Comparison of ENCODE assay signal across 12 mouse cellular contexts in genomic region chr5:112431120-112431775, GRCm38 (mm10). TPM values are rescaled to one million over a fixed set of nuclear protein-coding genes. Genes with fewer than 3 reads are reported as not detected.
DNase-seq lines count a peak whose midpoint lies in the region; ATAC-seq lines count a peak whose summit lies in the region.
"Had no signal": no experiment of that assay in that cellular context is flagged by ENCODE, and none has a peak within 500 bp of the region (broad histone marks: within the 10 kb centered on the region; RNA-seq: fewer than 3 reads in every experiment).

No protein-coding gene starts in this region.

- ATAC-seq in kidney, embryonic 15.5 days (replicated peaks; ENCODE audit: low FRiP score) = no peak

- peak overlapping the region; percentile 12; the same call in 1 of the 2 replicates for H3K4me3 ChIP-seq in kidney, embryonic 15.5 days (replicated peaks)
- peak overlapping the region; percentile 24; the same call in 1 of the 2 replicates for H3K4me3 ChIP-seq in limb, embryonic 10.5 days
- H3K4me3 ChIP-seq: liver, embryonic 13.5 days had no signal

- H3K27me3 ChIP-seq in kidney, embryonic 15.5 days = peaks cover 34% of the 10 kb centered on the region
- peaks cover 42% of the 10 kb centered on the region for H3K27me3 ChIP-seq in limb, embryonic 10.5 days (ENCODE audit: low read depth, poor library complexity, severe bottlenecking)

- peaks cover 13% of the 10 kb centered on the region; the same call in 1 of the 2 replicates for H3K4me1 ChIP-seq in kidney, embryonic 15.5 days
- H3K4me1 ChIP-seq in limb, embryonic 10.5 days = peaks cover 24% of the 10 kb centered on the region
- H3K4me1 ChIP-seq: liver, embryonic 13.5 days had no signal

- H3K9ac ChIP-seq in kidney, embryonic 15.5 days = no peak overlapping the region
- H3K9ac ChIP-seq: liver, embryonic 13.5 days had no signal

- no peak for DNase-seq in kidney, adult 11 months
- DNase-seq in urinary bladder, postnatal 10 days (ENCODE audit: low spot score) = peak; percentile 5
- DNase-seq in urinary bladder, postnatal 36 days (ENCODE audit: low spot score in 2 of 2) = no peak
- no peak for DNase-seq in limb, embryonic 10.5 days (ENCODE audit: low spot score)
- peak; percentile 59 for DNase-seq in thymus, postnatal 4 days
- no peak for DNase-seq in adrenal gland, postnatal 4 days (ENCODE audit: low spot score in 2 of 2)
- DNase-seq in testis, postnatal 10 days (ENCODE audit: low spot score) = no peak
- DNase-seq: liver, embryonic 13.5 days had no signal

- no peaks in the 10 kb centered on the region for H3K9me3 ChIP-seq in kidney, embryonic 15.5 days (replicated peaks)
- no peaks in the 10 kb centered on the region for H3K9me3 ChIP-seq in limb, embryonic 10.5 days (replicated peaks)
- H3K9me3 ChIP-seq: liver, embryonic 13.5 days had no signal

- H3K36me3 ChIP-seq in kidney, embryonic 15.5 days = no peaks in the 10 kb centered on the region
- no peaks in the 10 kb centered on the region for H3K36me3 ChIP-seq in limb, embryonic 10.5 days
- H3K36me3 ChIP-seq: liver, embryonic 13.5 days had no signal

- no peak overlapping the region for H3K27ac ChIP-seq in kidney, embryonic 15.5 days
- peak overlapping the region; percentile 1; the same call in 1 of the 2 replicates for H3K27ac ChIP-seq in limb, embryonic 10.5 days
- H3K27ac ChIP-seq: liver, embryonic 13.5 days had no signal

- peak overlapping the region; percentile 42 for H3K4me2 ChIP-seq in kidney, embryonic 15.5 days
- H3K4me2 ChIP-seq: liver, embryonic 13.5 days had no signal

- 11% methylated on average over 14 of the region's 14 CpGs for WGBS in kidney, embryonic 15.5 days
- 24% methylated on average over 14 of the region's 14 CpGs for WGBS in limb, embryonic 10.5 days

RNA-seq across cellular contexts. Expression of gene Gm6588, which starts 18.0 kb away (rescaled TPM):
- not detected in 2 replicates for polyA plus RNA-seq in kidney, embryonic 15.5 days (2015; fragmentation: Nextera tagmentation; extraction: Ambion mirVana)
- polyA plus RNA-seq in limb, embryonic 10.5 days (2016; fragmentation: Nextera tagmentation; extraction: Ambion mirVana) = not detected in 2 replicates
- total RNA-seq in adrenal gland, postnatal 4 days (2021) = not detected
- polyA plus RNA-seq: cortical plate, adult 2 months; heart, embryonic 14.5 days; liver, embryonic 13.5 days; stomach, embryonic 14.5 days had no signal

RNA-seq across cellular contexts. Expression of gene Asphd2, which starts 36.6 kb away (rescaled TPM):
- 6.9 and 8.1 TPM in 2 replicates for polyA plus RNA-seq in kidney, embryonic 15.5 days (2015; fragmentation: Nextera tagmentation; extraction: Ambion mirVana)
- 22.0 and 23.6 TPM in 2 replicates for polyA plus RNA-seq in limb, embryonic 10.5 days (2016; fragmentation: Nextera tagmentation; extraction: Ambion mirVana)
- total RNA-seq in adrenal gland, postnatal 4 days (2021) = 1 to 10 TPM; 9.5 to 9.9 TPM

Comparison
In these comparisons a context has a peak if more than half of its experiments do, and no peak if none do; other contexts are left out.
1. DNase-seq: peak in urinary bladder, postnatal 10 days (single experiment) and thymus, postnatal 4 days (single experiment); none in kidney, adult 11 months (single experiment), urinary bladder, postnatal 36 days (0 of 2), limb, embryonic 10.5 days (single experiment), adrenal gland, postnatal 4 days (0 of 2) and testis, postnatal 10 days (single experiment).